Mouse (Mus musculus) CD4-positive naive resting alpha-beta T cell, adult 76 days (primary cell): ENCODE data around the gene Syn1. TPM values are rescaled to one million over a fixed set of nuclear protein-coding genes. Genes with fewer than 3 reads are reported as not detected.

ENCODE experiments used
- total RNA-seq: library from RNA; stranded (reverse); gene quantifications from one replicate; pipeline ENCODE4 v1.2.4, GENCODE M21; 2023

Syn1 gene
- not detected for total RNA-seq

DNA sequence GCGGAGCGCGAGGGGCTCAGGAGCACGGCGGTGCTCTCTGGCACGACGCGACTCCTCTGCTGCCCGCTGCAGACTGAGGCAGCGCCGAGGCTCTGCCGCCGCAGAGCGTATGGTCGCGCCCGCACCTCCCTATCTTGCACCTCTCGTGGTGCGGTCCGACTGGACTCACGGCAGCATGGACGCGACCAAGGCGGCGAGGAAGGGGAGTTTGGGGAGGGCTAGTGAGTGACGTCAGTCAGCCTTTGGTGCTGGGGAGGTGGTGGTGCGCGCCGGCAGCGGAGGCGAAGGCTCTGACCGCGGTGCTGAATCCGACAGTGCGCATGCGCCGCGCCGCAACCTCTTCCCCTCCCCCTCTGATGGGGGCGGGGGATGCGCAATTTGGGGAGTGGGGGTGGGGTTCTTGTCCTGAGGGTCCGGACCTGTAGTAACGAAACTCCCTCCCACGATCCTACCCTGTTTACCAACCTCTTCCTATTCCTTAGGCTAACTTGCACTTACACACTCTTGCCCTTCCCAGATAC is at the start of gene Syn1:
Gene Syn1, minus strand, starts transcription at position 161 of the 521 bp plus-strand sequence.

DNA sequence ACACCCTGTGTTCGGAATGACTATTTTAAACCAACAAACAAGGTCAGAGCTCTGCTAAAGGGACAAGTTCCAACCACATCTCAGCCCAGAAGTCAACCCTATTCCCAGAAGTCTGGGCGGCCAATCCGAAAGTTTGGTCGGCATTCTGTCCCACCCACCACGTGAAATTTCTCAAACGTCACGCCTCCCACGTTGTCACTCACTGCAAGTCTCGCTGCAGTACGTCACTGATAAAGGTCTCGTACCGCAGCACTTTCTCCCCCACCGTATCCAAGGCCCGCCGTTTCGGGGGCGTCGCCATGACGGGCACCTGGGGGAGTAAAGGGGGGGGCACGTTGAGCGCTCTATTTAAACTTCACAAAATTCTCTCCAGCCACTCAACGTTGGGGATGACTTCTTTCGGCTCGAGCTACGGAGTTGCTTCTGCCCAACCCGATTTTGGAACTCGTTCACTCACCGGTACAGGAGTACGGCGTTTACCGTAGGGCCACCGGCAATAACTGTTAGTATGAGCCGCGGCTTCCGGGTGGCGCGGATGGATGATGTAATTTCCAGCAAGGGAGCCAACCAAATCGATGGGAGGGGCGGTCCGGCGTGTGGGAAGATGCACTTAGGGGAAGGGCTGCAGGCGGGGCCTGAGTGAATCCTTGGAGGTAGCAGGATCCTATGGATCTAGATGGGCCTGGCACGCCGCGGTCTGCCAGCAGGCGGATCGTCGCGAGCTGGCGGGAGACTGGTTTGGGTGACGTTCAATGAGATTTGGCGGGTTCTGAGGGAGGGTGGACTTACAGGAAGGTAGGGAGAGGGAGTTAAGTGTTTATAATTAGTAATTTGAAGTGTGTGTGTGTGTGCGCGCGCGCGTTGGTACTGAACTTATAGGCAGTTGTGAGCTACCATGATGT is 40.9 kb upstream of the Syn1 start, which contains the start of gene Uxt:
Gene Uxt, minus strand, starts transcription at position 541 of the 902 bp plus-strand sequence.

DNA sequence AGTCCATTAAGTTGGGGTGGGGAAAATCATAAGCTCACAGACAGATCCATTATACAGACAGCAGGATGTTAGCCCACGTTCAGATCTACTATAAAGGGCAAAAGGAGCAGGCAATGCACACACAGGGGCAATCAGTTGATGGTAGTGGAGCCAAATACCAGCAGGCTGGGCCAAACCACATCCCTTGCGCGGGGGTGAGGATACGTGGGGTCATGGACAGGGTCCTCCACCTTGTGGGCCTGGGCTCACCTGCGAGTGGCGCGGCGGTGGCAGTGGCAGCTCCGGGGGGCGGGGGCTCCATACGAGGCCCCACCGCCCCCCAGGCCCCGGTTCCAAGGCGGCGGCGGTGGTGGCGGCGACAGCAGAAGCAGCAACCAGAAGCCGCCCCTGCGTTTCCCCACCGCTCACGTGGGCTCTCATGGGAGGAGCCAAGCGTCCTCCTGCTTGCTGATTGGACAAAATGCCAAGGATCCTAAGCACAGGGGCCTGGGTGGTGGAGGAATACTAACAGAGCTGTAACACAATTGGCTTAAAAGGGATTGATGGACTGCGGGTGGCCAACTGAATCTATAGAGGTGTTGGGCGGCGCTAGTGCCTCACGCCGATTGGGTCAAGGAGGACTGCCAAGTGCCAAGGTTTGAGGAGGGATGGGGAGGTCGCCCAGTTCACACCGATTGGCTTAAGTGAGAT is 29.5 kb upstream of the Syn1 start, which contains the start of gene Elk1:
Gene Elk1, minus strand, starts transcription at position 418 of the 690 bp plus-strand sequence.

DNA sequence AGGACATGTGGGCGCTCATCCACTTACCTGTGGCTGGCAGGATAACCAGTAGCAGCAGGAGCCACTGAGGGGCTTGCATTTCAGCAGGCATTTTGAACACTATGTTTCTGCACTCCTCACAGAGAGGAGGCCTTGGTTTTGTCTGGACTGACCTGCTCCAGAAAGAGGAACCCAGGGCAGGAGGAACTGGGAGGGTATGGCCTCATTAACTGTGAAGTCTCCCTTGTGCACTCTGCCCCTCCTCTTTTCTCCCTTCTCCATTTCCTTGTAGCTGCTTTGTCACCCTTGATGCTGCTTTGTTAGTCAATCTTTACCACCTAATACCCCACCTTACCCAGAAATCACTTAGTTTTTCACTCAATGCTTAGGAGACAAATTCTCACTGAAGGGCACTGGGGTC is 10.6 kb upstream of the Syn1 start, which contains the start of gene Cfp:
Gene Cfp, minus strand, starts transcription at position 192 of the 400 bp plus-strand sequence.

DNA sequence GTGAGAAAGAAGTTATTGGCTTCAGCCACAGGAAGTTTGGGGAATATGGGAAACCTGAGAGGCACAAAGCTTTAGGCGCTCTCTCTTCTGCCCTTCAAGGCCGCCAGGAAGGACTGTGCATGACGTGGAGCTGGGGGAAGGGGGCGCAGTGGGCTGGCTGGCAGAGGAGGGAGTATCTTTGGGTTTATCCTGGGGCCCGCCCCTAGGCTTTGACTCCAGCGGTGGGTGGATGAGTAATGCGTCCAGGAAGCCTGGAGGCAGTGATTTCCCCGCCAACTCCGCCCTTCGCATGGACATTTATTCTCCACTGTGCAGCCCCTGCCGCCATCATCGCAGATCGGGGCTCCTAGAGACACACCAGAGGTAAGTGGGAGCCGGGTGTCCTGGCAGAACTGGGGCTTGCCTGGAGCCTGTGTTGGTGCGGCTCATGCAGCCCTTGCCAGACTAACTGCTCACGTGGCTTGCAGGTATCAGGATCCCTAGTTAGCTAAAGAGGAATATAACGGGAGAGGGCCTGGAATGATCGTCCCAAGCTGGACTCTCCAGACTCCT is 50.8 kb downstream of the Syn1 start, which contains the start of gene Timp1:
Gene Timp1, plus strand, starts transcription at position 205 of the 552 bp plus-strand sequence.

Other genes with a start within 250 kb of the Syn1 start
- gene Cdk16, start 233.1 kb downstream of the Syn1 start, total RNA-seq = 74.2 TPM
- gene Usp11, start 217.1 kb downstream of the Syn1 start, total RNA-seq = 13.4 TPM
- 155 TPM for gene Araf, start 123.2 kb downstream of the Syn1 start, total RNA-seq
- 0.97 TPM for gene Timp1, start 50.8 kb downstream of the Syn1 start, total RNA-seq
- gene Cfp, start 10.6 kb upstream of the Syn1 start, total RNA-seq = 22.7 TPM
- gene Elk1, start 29.6 kb upstream of the Syn1 start, total RNA-seq = 17.1 TPM
- 39.2 TPM for gene Uxt, start 41.0 kb upstream of the Syn1 start, total RNA-seq
- 24.6 TPM for gene Zfp182, start 141.3 kb upstream of the Syn1 start, total RNA-seq
- gene Spaca5, start 147.4 kb upstream of the Syn1 start, total RNA-seq = not detected
- 1.1 TPM for gene Zfp300, start 168.5 kb upstream of the Syn1 start, total RNA-seq
- not detected for gene Ssxa1, start 194.8 kb upstream of the Syn1 start, total RNA-seq